In the genomic region with DNA sequence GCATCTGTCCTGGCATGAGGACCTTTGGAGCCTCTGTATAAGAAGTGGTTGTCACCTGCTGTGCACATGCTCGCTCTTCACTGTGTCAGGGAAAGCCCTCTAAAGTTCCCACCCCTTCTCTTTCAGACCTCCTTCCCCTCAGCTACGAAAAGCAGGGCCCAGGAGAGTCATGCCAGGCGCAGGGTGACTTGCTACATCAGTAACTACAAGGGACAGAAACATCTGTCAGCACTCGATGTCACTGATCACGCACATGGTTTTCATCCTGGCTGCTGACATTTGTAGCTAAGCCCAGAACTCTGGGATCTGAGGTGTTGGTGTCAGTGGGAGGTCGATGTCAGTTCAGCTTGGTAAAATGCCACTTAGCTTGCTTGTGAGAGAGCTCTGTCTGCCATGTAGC, we compare ENCODE assay signal across 21 mouse cellular contexts.
A peak's percentile ranks its signal among the peaks of the same experiment; 100 is the strongest.
DNase-seq lines count a peak whose midpoint lies in the region; ATAC-seq and TF ChIP-seq lines count a peak whose summit lies in the region.
"Had no signal": no experiment of that assay in that cellular context is flagged by ENCODE, and none has a peak within 500 bp of the region (broad histone marks: within the 10 kb centered on the region; RNA-seq: fewer than 3 reads in every experiment).

No protein-coding gene starts in this region.

- peaks cover 4% of the 10 kb centered on the region; the same call in 1 of the 2 replicates for H3K4me1 ChIP-seq in heart, embryonic 11.5 days (ENCODE audit: control insufficient read depth, insufficient read depth, low read length)
- no peaks in the 10 kb centered on the region; the same call in 1 of the 2 replicates for H3K4me1 ChIP-seq in heart, postnatal 0 days (ENCODE audit: control insufficient read depth, insufficient read depth)
- H3K4me1 ChIP-seq: hindbrain, embryonic 15.5 days; liver, embryonic 12.5 days; midbrain, embryonic 12.5 days had no signal

- H3K27ac ChIP-seq in heart, embryonic 11.5 days (ENCODE audit: low read depth, low read length), result no peak overlapping the region
- H3K27ac ChIP-seq in heart, postnatal 0 days (ENCODE audit: low read depth), result no peak overlapping the region
- H3K27ac ChIP-seq: embryonic facial prominence, embryonic 10.5 days; forebrain, embryonic 10.5 days; hindbrain, embryonic 15.5 days; kidney, postnatal 0 days; limb, embryonic 13.5 days; liver, embryonic 12.5 days; midbrain, embryonic 12.5 days had no signal

- intact Hi-C loops in heart, postnatal 25 days (cut with DNase I), result no loop called here

- peak; percentile 79 for TF ChIP-seq EP300 in heart, postnatal 0 days (IDR thresholded peaks at IDR 0.05; ENCODE audit: low read depth)

- no peaks in the 10 kb centered on the region for H3K27me3 ChIP-seq in heart, embryonic 11.5 days (ENCODE audit: control insufficient read depth, insufficient read depth, low read length)
- no peaks in the 10 kb centered on the region for H3K27me3 ChIP-seq in heart, postnatal 0 days (ENCODE audit: control insufficient read depth, insufficient read depth, low read length)
- H3K27me3 ChIP-seq: hindbrain, embryonic 15.5 days; liver, embryonic 12.5 days; midbrain, embryonic 12.5 days; Patski had no signal

- no peak overlapping the region for H3K9ac ChIP-seq in heart, embryonic 11.5 days (ENCODE audit: low read depth, low read length)
- H3K9ac ChIP-seq in heart, postnatal 0 days (replicated peaks; ENCODE audit: low read depth, low read length), result no peak overlapping the region
- H3K9ac ChIP-seq: hindbrain, embryonic 15.5 days; limb, embryonic 13.5 days; liver, embryonic 12.5 days; midbrain, embryonic 12.5 days had no signal

- no peak overlapping the region for H3K4me2 ChIP-seq in heart, embryonic 11.5 days
- no peak overlapping the region for H3K4me2 ChIP-seq in heart, postnatal 0 days (ENCODE audit: low read depth, low read length)
- H3K4me2 ChIP-seq: hindbrain, embryonic 15.5 days; limb, embryonic 13.5 days; liver, embryonic 12.5 days; midbrain, embryonic 12.5 days had no signal

- TF ChIP-seq CTCF in heart, postnatal 0 days (IDR thresholded peaks at IDR 0.05; ENCODE audit: low read depth), result no peak

- WGBS in heart, embryonic 11.5 days (ENCODE audit: insufficient replicate concordance), result 19% methylated on average over 6 of the region's 6 CpGs
- 17% methylated on average over 6 of the region's 6 CpGs for WGBS in heart, postnatal 0 days

- no peaks in the 10 kb centered on the region for H3K9me3 ChIP-seq in heart, embryonic 11.5 days (replicated peaks; ENCODE audit: control insufficient read depth, low read length)
- no peaks in the 10 kb centered on the region for H3K9me3 ChIP-seq in heart, postnatal 0 days (replicated peaks; ENCODE audit: control insufficient read depth, low read length)
- H3K9me3 ChIP-seq: embryonic facial prominence, embryonic 10.5 days; forebrain, embryonic 10.5 days; hindbrain, embryonic 15.5 days; limb, embryonic 13.5 days; liver, embryonic 12.5 days; midbrain, embryonic 12.5 days had no signal

- peak; percentile 97 for DNase-seq in heart, adult 11 months
- no peak for DNase-seq in heart, postnatal 25 days (ENCODE audit: low spot score)
- peak; percentile 63 for DNase-seq in heart, postnatal 0 days (ENCODE audit: low spot score)
- no peak for DNase-seq in ovary, postnatal 36 days (ENCODE audit: low spot score)
- DNase-seq in Muller cell, postnatal 12 days (ENCODE audit: inconsistent ontology term), result no peak
- DNase-seq in lung, postnatal 4 days, result no peak
- DNase-seq: adrenal gland, postnatal 36 days; cerebellum, adult 9-11 months; kidney, adult 2 months; lung, adult 2 months; lung, postnatal 14 days had no signal

- no peak overlapping the region for H3K4me3 ChIP-seq in heart, embryonic 11.5 days (ENCODE audit: low read depth, low read length)
- no peak overlapping the region for H3K4me3 ChIP-seq in heart, postnatal 0 days (ENCODE audit: low read depth, low read length)
- H3K4me3 ChIP-seq: embryonic facial prominence, embryonic 10.5 days; forebrain, embryonic 10.5 days; hindbrain, embryonic 15.5 days; limb, embryonic 13.5 days; liver, embryonic 12.5 days; midbrain, embryonic 12.5 days had no signal

- no peaks in the 10 kb centered on the region for H3K36me3 ChIP-seq in heart, embryonic 11.5 days (ENCODE audit: control insufficient read depth, insufficient read depth, low read length)
- H3K36me3 ChIP-seq in heart, postnatal 0 days (replicated peaks; ENCODE audit: control insufficient read depth, insufficient read depth, low read length), result no peaks in the 10 kb centered on the region
- H3K36me3 ChIP-seq: embryonic facial prominence, embryonic 10.5 days; forebrain, embryonic 10.5 days; hindbrain, embryonic 15.5 days; limb, embryonic 13.5 days; liver, embryonic 12.5 days; midbrain, embryonic 12.5 days had no signal

- peak; percentile 28; the same call in 1 of the 2 replicates for ATAC-seq in heart, embryonic 11.5 days (replicated peaks; ENCODE audit: insufficient number of reproducible peaks, low FRiP score, low TSS enrichment)
- ATAC-seq in heart, postnatal 0 days (ENCODE audit: insufficient read depth, low read depth), result peak; percentile 92
- ATAC-seq: forebrain, embryonic 16.5 days; liver, embryonic 12.5 days; Patski had no signal

Comparison
In these comparisons a context has a peak if more than half of its experiments do, and no peak if none do; other contexts are left out.
1. DNase-seq: peak in heart, adult 11 months (single experiment) and heart, postnatal 0 days (single experiment); none in heart, postnatal 25 days (single experiment), ovary, postnatal 36 days (single experiment), Muller cell, postnatal 12 days (single experiment) and lung, postnatal 4 days (0 of 2).